Mouse (Mus musculus) embryonic facial prominence, embryonic 11.5 days (tissue): Measurements from ENCODE around the gene Gm21992. TPM values are rescaled to one million over a fixed set of nuclear protein-coding genes. Genes with fewer than 3 reads are reported as not detected.
A peak's percentile ranks its signal among the peaks of the same experiment; 100 is the strongest.

ENCODE experiments used
- ATAC-seq: fragments of 200-750 bp; cut with Nextera tagmentation; replicated peaks from 2 replicates; pipeline ENCODE4 v1.8.0; 2017; ENCODE audit warnings: low read depth; ENCODE audit not compliant: insufficient number of reproducible peaks, low FRiP score, low TSS enrichment
- DNase-seq: peaks from one replicate; pipeline ENCODE4 v3.0.0-alpha.2; 2015; ENCODE audit warnings: low spot score
- H3K27ac ChIP-seq: fragments of 300-500 bp; sonication (generic); replicated peaks from 2 replicates; pipeline ENCODE4 v1.5.1; 2014; ENCODE audit warnings: mild to moderate bottlenecking, low read depth, low read length, control low read depth
- H3K27me3 ChIP-seq: fragments of 300-500 bp; sonication (generic); 2 replicates; pipeline ENCODE4 v1.6.1; 2014; ENCODE audit warnings: mild to moderate bottlenecking, low read length, moderate library complexity, mixed read lengths; ENCODE audit not compliant: control insufficient read depth, insufficient read depth
- H3K36me3 ChIP-seq: fragments of 300-500 bp; sonication (generic); replicated peaks from 2 replicates; pipeline ENCODE4 v1.6.1; 2014; ENCODE audit warnings: low read depth, mild to moderate bottlenecking, low read length, moderate library complexity, mixed read lengths; ENCODE audit not compliant: control insufficient read depth, insufficient read depth
- H3K4me1 ChIP-seq: fragments of 300-500 bp; sonication (generic); 2 replicates; pipeline ENCODE4 v1.6.1; 2014; ENCODE audit warnings: low read length, mixed read lengths; ENCODE audit not compliant: control insufficient read depth, insufficient read depth
- H3K4me2 ChIP-seq: fragments of 300-500 bp; sonication (generic); 2 replicates; pipeline ENCODE4 v1.6.1; 2014; ENCODE audit warnings: low read depth, mild to moderate bottlenecking, control low read depth, low read length, moderate library complexity
- H3K4me3 ChIP-seq: fragments of 300-500 bp; sonication (generic); 2 replicates; pipeline ENCODE4 v1.5.1; 2014; ENCODE audit warnings: low read depth, low read length, control low read depth
- H3K9ac ChIP-seq: fragments of 300-500 bp; sonication (generic); replicated peaks from 2 replicates; pipeline ENCODE4 v1.6.1; 2014; ENCODE audit warnings: mild to moderate bottlenecking, control low read depth, low read length
- H3K9me3 ChIP-seq: fragments of 300-500 bp; sonication (generic); replicated peaks from 2 replicates; pipeline ENCODE4 v1.6.1; 2016; ENCODE audit warnings: mild to moderate bottlenecking, low read length, inconsistent platforms, mixed read lengths; ENCODE audit not compliant: control insufficient read depth
- WGBS: fragments of 180-500 bp; shearing (Covaris S2); extraction: QIAGEN DNeasy Blood & Tissue Kit; methylation state at CpG from one replicate; pipeline ENCODE4 v1.1.7; 2014; 5-methylcytosine and 5-hydroxymethylcytosine counted together
- polyA plus RNA-seq: library from polyadenylated mRNA; unstranded; fragments of >200 nt; fragmentation: Nextera tagmentation; extraction: Ambion mirVana; gene quantifications from 2 replicates; pipeline ENCODE4 v1.2.1, GENCODE M21; 2014

The Gm21992 gene
- polyA plus RNA-seq, 1 experiment from 2014 or later, result 25.8 TPM

GRCm38 (mm10) chr19:4716756-4717155, 94.7 kb downstream of the Gm21992 start:
- Histone ChIP-seq H3K4me1 (peaks cover 3% of the 10 kb centered on the region; the same call in 1 of the 2 replicates), H3K27me3 (peaks cover 8% of the 10 kb centered on the region; the same call in 1 of the 2 replicates), H3K36me3 (no peaks in the 10 kb centered on the region), H3K9ac (no peak overlapping the region), H3K27ac (no peak overlapping the region), H3K4me3 (no peak overlapping the region), H3K4me2 (no peak overlapping the region), H3K9me3 (no peaks in the 10 kb centered on the region)
- WGBS, result 96% methylated on average over 14 of the region's 14 CpGs
- ATAC-seq (no peak), DNase-seq (no peak)

DNA sequence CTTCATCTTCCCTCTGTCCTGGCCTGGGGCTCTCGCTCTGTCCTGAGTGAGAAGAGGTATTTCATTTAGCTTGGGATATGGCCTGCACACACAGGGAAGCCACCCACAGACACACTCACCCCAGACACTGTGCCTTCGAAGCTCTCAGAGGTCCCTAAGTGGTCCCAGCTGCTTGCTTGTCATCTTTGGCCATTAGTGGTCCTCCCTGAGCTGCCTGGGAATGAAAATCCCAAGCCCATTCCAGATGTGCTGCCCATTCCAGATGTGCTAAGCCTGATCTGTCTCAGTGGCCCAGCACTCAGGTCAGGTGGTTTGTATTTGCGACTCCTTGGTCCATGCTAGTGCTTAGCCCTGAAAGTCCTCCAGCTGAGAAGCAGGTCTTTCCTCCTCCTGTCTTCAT, 97.5 kb downstream of the Gm21992 start:
- Histone ChIP-seq H3K36me3 (no peaks in the 10 kb centered on the region), H3K9me3 (no peaks in the 10 kb centered on the region), H3K27me3 (peaks cover 12% of the 10 kb centered on the region; the same call in 1 of the 2 replicates), H3K4me2 (no peak overlapping the region), H3K27ac (no peak overlapping the region), H3K4me3 (no peak overlapping the region), H3K9ac (no peak overlapping the region), H3K4me1 (peaks cover 2% of the 10 kb centered on the region; the same call in 1 of the 2 replicates)
- DNase-seq, result peak; percentile 56
- ATAC-seq, result no peak
- 36% methylated on average over 3 of the region's 3 CpGs for WGBS

DNA sequence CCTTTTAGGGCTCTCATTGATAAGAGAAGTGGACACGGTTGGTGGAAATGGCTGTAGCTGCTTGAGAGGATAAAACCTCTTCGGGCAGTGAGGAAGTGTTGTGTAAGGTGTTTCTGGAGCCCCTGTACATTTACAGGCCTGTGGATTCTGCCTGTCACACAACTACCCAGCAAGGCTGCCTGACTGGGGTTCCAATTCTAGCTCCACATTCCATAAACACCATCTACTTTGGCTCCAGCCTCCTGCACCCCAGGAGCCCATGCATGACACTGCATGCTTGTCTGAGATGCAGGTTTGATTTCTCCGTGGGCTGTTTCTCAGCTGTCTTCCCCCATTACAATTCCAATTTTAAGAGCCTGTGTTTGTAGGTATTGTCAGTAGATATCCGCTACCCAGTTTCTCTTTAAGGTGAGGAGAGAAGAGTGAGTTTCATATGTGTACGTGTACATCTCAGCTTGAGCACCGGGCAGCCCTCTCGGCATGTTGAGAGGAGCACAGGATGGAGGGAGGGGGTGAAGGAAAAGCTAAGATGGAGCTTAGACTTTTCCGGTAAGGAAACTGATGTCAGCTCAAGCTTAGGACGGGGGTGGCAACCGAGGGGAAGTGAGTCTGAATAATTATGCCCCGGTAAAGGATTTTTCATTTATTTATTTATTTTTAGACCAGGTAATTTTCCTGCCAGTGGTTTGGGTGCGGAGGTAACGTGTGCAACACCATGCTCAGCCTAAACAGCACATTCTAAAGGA, 98.5 kb downstream of the Gm21992 start:
- no peak for DNase-seq

GRCm38 (mm10) chr19:4712156-4712780, 99.1 kb downstream of the Gm21992 start:
- Histone ChIP-seq H3K4me3 (peak overlapping the region; percentile 69), H3K27me3 (peaks cover 12% of the 10 kb centered on the region; the same call in 1 of the 2 replicates), H3K4me1 (peaks cover 2% of the 10 kb centered on the region; the same call in 1 of the 2 replicates), H3K36me3 (no peaks in the 10 kb centered on the region), H3K9me3 (no peaks in the 10 kb centered on the region), H3K9ac (peak overlapping the region; percentile 78), H3K4me2 (peak overlapping the region; percentile 99), H3K27ac (no peak overlapping the region; the same call in 1 of the 2 replicates)
- under 1% methylated on average over 56 of the region's 60 CpGs for WGBS
- ATAC-seq (peak; percentile 48), DNase-seq (peak; percentile 60)

More for the DNA sequence above, 98.5 kb downstream of the Gm21992 start:
- Histone ChIP-seq H3K36me3 (no peaks in the 10 kb centered on the region), H3K27ac (no peak overlapping the region), H3K4me1 (peaks cover 2% of the 10 kb centered on the region; the same call in 1 of the 2 replicates), H3K27me3 (peaks cover 12% of the 10 kb centered on the region; the same call in 1 of the 2 replicates), H3K4me2 (peak overlapping the region; percentile 99), H3K4me3 (peak overlapping the region; percentile 69), H3K9me3 (no peaks in the 10 kb centered on the region), H3K9ac (peak overlapping the region; percentile 78)
- WGBS, result 36% methylated on average over 13 of the region's 13 CpGs
- no peak for ATAC-seq

GRCm38 (mm10) chr19:4711601-4712155, 99.7 kb downstream of the Gm21992 start:
- Histone ChIP-seq H3K4me3 (peak overlapping the region; percentile 69), H3K4me2 (peak overlapping the region; percentile 99), H3K27ac (no peak overlapping the region; the same call in 1 of the 2 replicates), H3K9ac (peak overlapping the region; percentile 78), H3K27me3 (peaks cover 12% of the 10 kb centered on the region; the same call in 1 of the 2 replicates), H3K4me1 (peaks cover 2% of the 10 kb centered on the region; the same call in 1 of the 2 replicates), H3K9me3 (no peaks in the 10 kb centered on the region), H3K36me3 (no peaks in the 10 kb centered on the region)
- DNase-seq, result peak; percentile 64
- WGBS, result 1% methylated on average over 41 of the region's 65 CpGs
- ATAC-seq, result peak; percentile 73

DNA sequence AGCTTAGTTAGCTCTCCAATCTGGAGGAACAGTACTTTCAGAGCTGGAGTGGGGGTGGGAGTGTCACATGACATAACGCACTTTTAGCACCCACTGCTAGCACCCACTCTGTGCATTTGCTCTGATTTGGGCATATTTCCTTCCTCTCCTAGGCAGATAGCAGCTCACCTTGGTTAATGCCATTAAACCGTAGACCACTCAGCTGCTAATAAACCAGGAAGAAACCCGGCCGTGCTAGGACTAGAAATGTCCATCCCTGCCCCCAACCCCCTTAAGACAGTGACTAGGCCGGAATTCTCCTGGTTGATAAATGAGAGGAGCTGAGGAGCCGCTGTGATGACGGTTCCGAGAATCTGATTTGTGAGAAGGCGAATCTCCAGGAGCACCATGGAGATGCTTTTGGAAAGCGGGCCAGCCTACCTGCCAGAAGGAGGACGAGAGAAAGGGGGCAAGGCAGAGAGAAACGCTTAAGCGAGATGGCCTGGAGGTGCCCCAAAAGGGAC, 100.3 kb downstream of the Gm21992 start, which contains the start of gene Sptbn2:
Gene Sptbn2, plus strand, starts transcription at position 70 of the 503 bp plus-strand sequence.
- peak; percentile 25 for DNase-seq
- no peaks in the 10 kb centered on the region for H3K9me3 ChIP-seq
- ATAC-seq, result peak; percentile 10; the same call in 1 of the 2 replicates
- peak within 1 kb of the TSS; percentile 78 for H3K9ac ChIP-seq
- no peak within 1 kb of the TSS; the same call in 1 of the 2 replicates for H3K27ac ChIP-seq
- H3K4me3 ChIP-seq, result peak within 1 kb of the TSS; percentile 69
- H3K27me3 ChIP-seq, result peaks cover 12% of the 10 kb centered on the region; the same call in 1 of the 2 replicates
- H3K4me2 ChIP-seq, result peak within 1 kb of the TSS; percentile 99
- H3K36me3 ChIP-seq, result no peaks in the 10 kb centered on the region
- H3K4me1 ChIP-seq, result peaks cover 2% of the 10 kb centered on the region; the same call in 1 of the 2 replicates
- 9% methylated on average over 13 of the region's 13 CpGs for WGBS

DNA sequence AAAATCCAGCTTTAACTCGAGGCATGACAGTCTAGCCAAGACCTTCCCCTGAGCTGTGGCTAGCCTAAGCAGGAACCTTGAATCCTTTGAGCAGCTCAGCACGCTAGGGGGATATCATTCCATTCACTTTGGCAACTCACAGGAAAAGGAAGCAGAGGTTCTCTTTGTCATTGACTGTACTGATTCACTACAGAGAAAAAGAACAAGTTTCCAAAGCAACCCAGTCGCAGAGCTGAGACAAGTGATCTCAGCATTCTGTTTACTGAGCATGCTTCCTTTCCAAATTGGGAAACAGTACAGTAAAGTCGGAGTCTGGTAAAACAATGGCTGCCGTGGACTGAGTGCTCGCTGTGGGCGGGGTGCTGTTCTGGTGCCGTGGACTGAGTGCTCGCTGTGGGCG, 102.6 kb downstream of the Gm21992 start:
- Histone ChIP-seq H3K4me3 (no peak overlapping the region), H3K4me1 (peaks cover 2% of the 10 kb centered on the region; the same call in 1 of the 2 replicates), H3K9ac (no peak overlapping the region), H3K36me3 (no peaks in the 10 kb centered on the region), H3K27ac (no peak overlapping the region), H3K9me3 (no peaks in the 10 kb centered on the region), H3K27me3 (peaks cover 7% of the 10 kb centered on the region; the same call in 1 of the 2 replicates), H3K4me2 (no peak overlapping the region)
- DNase-seq, result no peak
- no peak for ATAC-seq
- 85% methylated on average over 10 of the region's 10 CpGs for WGBS
